Mouse (Mus musculus): ENCODE results near the gene Hnrnph2.

GRCm38 (mm10) chrX:134647421-134647820, 46.4 kb downstream of the Hnrnph2 start:
- TF ChIP-seq POLR2AphosphoS2 (IDR thresholded peaks at IDR 0.05; ENCODE audit: insufficient read length, low read depth) (no peak), POLR2A (IDR thresholded peaks at IDR 0.05; ENCODE audit: insufficient read length, low read depth) (no peak), TCF12 (IDR thresholded peaks at IDR 0.05; ENCODE audit: insufficient read depth, poor library complexity, severe bottlenecking) (no peak), MYOG (IDR thresholded peaks at IDR 0.05; ENCODE audit: control insufficient read depth in 1 of 3, insufficient read depth in 1 of 3, insufficient read length in 2 of 3, low read depth in 2 of 3) (no peak), MAX (IDR thresholded peaks at IDR 0.05; ENCODE audit: low read depth) (no peak), SRF (IDR thresholded peaks at IDR 0.05; ENCODE audit: control insufficient read depth, insufficient read length, low read depth) (no peak)
